Mouse (Mus musculus) spleen, adult 2 months (tissue): ENCODE measurements around the gene Gadl1.

Experiments used
- CTCF ChIP-seq: fragments of 200-500 bp; IDR thresholded peaks from 2 replicates; pipeline ENCODE4 v1.5.1; 2011; ENCODE audit warnings: mild to moderate bottlenecking, inconsistent platforms; ENCODE audit not compliant: insufficient read depth, insufficient read length, insufficient replicate concordance; ENCODE audit errors: extremely low read depth
- POLR2A ChIP-seq: fragments of 200-500 bp; IDR thresholded peaks from 2 replicates; pipeline ENCODE4 v1.6.1; 2011; ENCODE audit warnings: low read depth, low read length, inconsistent platforms

DNA sequence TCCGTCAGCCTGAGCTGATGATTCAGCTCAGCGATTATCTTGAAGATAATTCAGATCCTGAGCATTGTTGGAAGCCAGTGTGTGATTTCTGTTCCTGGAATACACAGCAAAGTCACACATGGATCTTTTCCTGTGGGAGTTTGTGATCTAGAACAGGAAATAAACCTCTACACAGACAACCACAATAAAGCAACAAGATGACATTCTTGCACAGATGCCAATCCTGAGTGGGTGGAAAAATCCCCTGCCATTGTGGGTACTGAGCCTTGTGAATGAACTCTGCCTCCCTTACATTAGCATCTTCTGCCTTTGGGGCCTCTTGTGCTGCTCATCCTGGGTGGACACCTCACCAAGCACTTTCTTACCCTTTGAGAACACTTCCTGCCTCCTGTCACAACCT lies 22.5 kb downstream of the Gadl1 start:
- no peak for TF ChIP-seq CTCF
- TF ChIP-seq POLR2A: no peak
